Mouse (Mus musculus) embryonic facial prominence, embryonic 14.5 days (tissue): ENCODE measurements at regions not wholly inside any gene's neighbourhood (a gene's known extent, or its start where the extent isn't known, plus 50 kb on each side); places are given as distances from the start of the nearest gene placed in this dataset.

Experiments
- ATAC-seq: fragments of 200-750 bp; cut with Nextera tagmentation; 2 replicates; pipeline ENCODE4 v1.8.0; 2017; ENCODE audit warnings: low read depth, moderate number of reproducible peaks, moderate TSS enrichment
- DNase-seq: peaks from one replicate; pipeline ENCODE4 v3.0.0-alpha.2; 2015; ENCODE audit warnings: low spot score
- H3K27ac ChIP-seq: fragments of 300-500 bp; sonication (generic); replicated peaks from 2 replicates; pipeline ENCODE4 v1.5.1; 2014; ENCODE audit warnings: low read depth, mild to moderate bottlenecking, low read length, moderate library complexity
- H3K27me3 ChIP-seq: fragments of 300-500 bp; sonication (generic); replicated peaks from 2 replicates; pipeline ENCODE4 v1.6.1; 2014; ENCODE audit warnings: low read length; ENCODE audit not compliant: control insufficient read depth, insufficient read depth
- H3K36me3 ChIP-seq: fragments of 300-500 bp; sonication (generic); 2 replicates; pipeline ENCODE4 v1.6.1; 2014; ENCODE audit warnings: low read length, mixed read lengths; ENCODE audit not compliant: control insufficient read depth, insufficient read depth
- H3K4me1 ChIP-seq: fragments of 300-500 bp; sonication (generic); 2 replicates; pipeline ENCODE4 v1.6.1; 2014; ENCODE audit warnings: antibody characterized with exemption, low read length; ENCODE audit not compliant: control insufficient read depth, insufficient read depth
- H3K4me2 ChIP-seq: fragments of 300-500 bp; sonication (generic); 2 replicates; pipeline ENCODE4 v1.6.1; 2014; ENCODE audit warnings: low read depth, mild to moderate bottlenecking, low read length, moderate library complexity, mixed read lengths
- H3K4me3 ChIP-seq: fragments of 300-500 bp; sonication (generic); 2 replicates; pipeline ENCODE4 v1.5.1; 2014; ENCODE audit warnings: low read depth, mild to moderate bottlenecking, low read length
- H3K9ac ChIP-seq: fragments of 300-500 bp; sonication (generic); 2 replicates; pipeline ENCODE4 v1.6.1; 2014; ENCODE audit warnings: low read depth, mild to moderate bottlenecking, low read length, moderate library complexity, mixed read lengths
- H3K9me3 ChIP-seq: fragments of 300-500 bp; sonication (generic); 2 replicates; pipeline ENCODE4 v1.6.1; 2016; ENCODE audit warnings: low read length; ENCODE audit not compliant: control insufficient read depth
- WGBS: fragments of 180-500 bp; shearing (Covaris S2); extraction: QIAGEN DNeasy Blood & Tissue Kit; methylation state at CpG from one replicate; pipeline ENCODE4 v1.1.7; 2014; 5-methylcytosine and 5-hydroxymethylcytosine counted together

GRCm38 (mm10) chr4:124395966-124396395, 214.6 kb downstream of the 3100002H09Rik start:
- Histone ChIP-seq H3K9me3 (no peaks in the 10 kb centered on the region), H3K4me1 (peaks cover 16% of the 10 kb centered on the region), H3K9ac (no peak overlapping the region), H3K4me2 (no peak overlapping the region), H3K36me3 (no peaks in the 10 kb centered on the region), H3K27ac (no peak overlapping the region), H3K4me3 (no peak overlapping the region), H3K27me3 (no peaks in the 10 kb centered on the region)
- whole genome bisulfite sequencing, result 85% methylated on average over 7 of the region's 7 CpGs
- no peak for ATAC-seq
- DNase-seq, result no peak

- WGBS, result 53% methylated on average over 14 of the region's 14 CpGs
- H3K4me1 ChIP-seq, result peaks cover 16% of the 10 kb centered on the region
- ATAC-seq, result no peak
These were observed 215.3 kb downstream of the 3100002H09Rik start for GRCm38 (mm10) chr4:124395069-124395965.

GRCm38 (mm10) chr4:124393595-124393994, 217.0 kb downstream of the 3100002H09Rik start:
- peak; percentile 46 for DNase-seq
- WGBS, result 19% methylated on average over 10 of the region's 10 CpGs
- Histone ChIP-seq H3K9me3 (no peaks in the 10 kb centered on the region), H3K27ac (no peak overlapping the region), H3K36me3 (no peaks in the 10 kb centered on the region), H3K4me1 (peaks cover 16% of the 10 kb centered on the region), H3K4me3 (no peak overlapping the region), H3K27me3 (no peaks in the 10 kb centered on the region), H3K9ac (no peak overlapping the region), H3K4me2 (no peak overlapping the region)
- ATAC-seq, result no peak

More at GRCm38 (mm10) chr4:124395069-124395965, 215.3 kb downstream of the 3100002H09Rik start:
- Histone ChIP-seq H3K4me2 (no peak overlapping the region), H3K9ac (no peak overlapping the region), H3K27ac (no peak overlapping the region), H3K4me3 (no peak overlapping the region), H3K27me3 (no peaks in the 10 kb centered on the region), H3K9me3 (no peaks in the 10 kb centered on the region), H3K36me3 (no peaks in the 10 kb centered on the region)
- DNase-seq, result no peak

GRCm38 (mm10) chr4:124389067-124389466, 221.5 kb downstream of the 3100002H09Rik start:
- H3K4me3 ChIP-seq, result no peak overlapping the region
- DNase-seq (no peak), ATAC-seq (no peak)
- H3K4me2 ChIP-seq, result no peak overlapping the region
- H3K27me3 ChIP-seq, result no peaks in the 10 kb centered on the region
- WGBS, result 75% methylated on average over 10 of the region's 10 CpGs
- H3K36me3 ChIP-seq, result no peaks in the 10 kb centered on the region
- H3K9me3 ChIP-seq, result no peaks in the 10 kb centered on the region
- H3K9ac ChIP-seq, result no peak overlapping the region
- no peak overlapping the region for H3K27ac ChIP-seq
- H3K4me1 ChIP-seq, result peaks cover 11% of the 10 kb centered on the region; the same call in 1 of the 2 replicates

DNA sequence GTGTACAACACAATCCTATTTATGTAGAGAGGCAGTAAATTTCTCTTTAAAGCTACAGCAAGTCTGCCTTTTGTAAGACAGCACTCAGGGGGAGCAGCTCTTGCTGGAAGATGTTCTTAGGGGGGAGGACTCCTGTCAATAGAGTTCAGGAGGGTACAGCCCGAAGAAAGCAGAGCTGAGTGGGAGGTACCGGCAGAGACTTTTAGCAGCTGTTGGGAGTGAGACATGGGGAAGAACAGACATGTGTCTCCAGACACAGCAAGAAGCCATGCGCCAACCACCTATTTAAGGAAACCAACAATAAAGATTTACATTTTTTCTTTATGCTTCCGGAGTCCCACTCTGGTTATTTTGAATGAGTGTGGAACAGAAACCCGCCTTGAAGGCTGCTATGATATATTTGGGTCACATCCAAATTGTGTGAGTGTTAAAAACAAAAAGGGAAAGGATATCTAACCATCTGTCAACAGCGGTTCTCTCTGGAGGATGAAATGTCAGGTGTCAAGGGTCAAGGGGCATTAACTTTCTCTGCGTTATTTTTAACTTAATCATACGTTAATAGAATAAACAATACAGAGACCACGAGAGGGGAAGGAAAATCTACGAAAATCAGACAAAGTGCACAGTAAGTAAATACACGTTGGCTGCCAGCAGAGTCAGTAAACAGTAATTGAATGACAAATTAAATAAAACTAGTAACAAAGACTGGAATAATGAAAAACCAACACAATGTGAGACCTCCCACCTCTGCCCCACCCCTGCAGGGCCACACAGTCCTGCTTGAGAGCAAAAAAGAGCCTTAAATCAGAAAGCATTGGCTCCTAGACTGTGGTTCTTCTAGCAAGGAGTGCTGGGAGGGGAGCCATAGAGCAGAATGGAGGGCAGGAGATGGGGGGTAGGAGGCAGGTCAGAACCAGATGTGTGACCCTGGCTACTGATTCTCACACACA, 225.2 kb downstream of the 3100002H09Rik start:
- Histone ChIP-seq H3K4me2 (no peak overlapping the region), H3K27ac (no peak overlapping the region), H3K4me1 (0 out of 2 replicates have a peak, but pooled peaks cover 3% of the 10 kb centered on the region), H3K36me3 (no peaks in the 10 kb centered on the region), H3K9me3 (no peaks in the 10 kb centered on the region), H3K9ac (no peak overlapping the region), H3K4me3 (no peak overlapping the region), H3K27me3 (no peaks in the 10 kb centered on the region)
- no peak for ATAC-seq
- DNase-seq, result peak; percentile 50
- WGBS, result 28% methylated on average over 11 of the region's 11 CpGs

- no peak overlapping the region for H3K4me3 ChIP-seq
- no peak overlapping the region for H3K9ac ChIP-seq
- peaks cover 5% of the 10 kb centered on the region; the same call in 1 of the 2 replicates for H3K4me1 ChIP-seq
- no peaks in the 10 kb centered on the region for H3K9me3 ChIP-seq
- no peaks in the 10 kb centered on the region for H3K27me3 ChIP-seq
- no peak overlapping the region for H3K27ac ChIP-seq
- 62% methylated on average over 5 of the region's 5 CpGs for WGBS
- H3K4me2 ChIP-seq, result no peak overlapping the region
- DNase-seq (no peak), ATAC-seq (no peak)
- no peaks in the 10 kb centered on the region for H3K36me3 ChIP-seq
These were observed 234.1 kb downstream of the 3100002H09Rik start for GRCm38 (mm10) chr4:124376504-124376903.

GRCm38 (mm10) chr4:124375581-124375980, 235.0 kb downstream of the 3100002H09Rik start:
- Histone ChIP-seq H3K9me3 (no peaks in the 10 kb centered on the region), H3K4me2 (no peak overlapping the region), H3K4me1 (peaks cover 5% of the 10 kb centered on the region; the same call in 1 of the 2 replicates), H3K27ac (no peak overlapping the region), H3K36me3 (no peaks in the 10 kb centered on the region), H3K9ac (no peak overlapping the region), H3K4me3 (no peak overlapping the region), H3K27me3 (no peaks in the 10 kb centered on the region)
- WGBS, result 46% methylated on average over 6 of the region's 6 CpGs
- ATAC-seq (no peak), DNase-seq (peak; percentile 9)

GRCm38 (mm10) chr4:124368831-124369230, 241.8 kb downstream of the 3100002H09Rik start:
- Histone ChIP-seq H3K36me3 (no peaks in the 10 kb centered on the region), H3K4me2 (no peak overlapping the region), H3K4me1 (no peaks in the 10 kb centered on the region), H3K4me3 (no peak overlapping the region), H3K27me3 (no peaks in the 10 kb centered on the region), H3K9me3 (no peaks in the 10 kb centered on the region), H3K9ac (no peak overlapping the region), H3K27ac (no peak overlapping the region)
- no peak for DNase-seq
- 71% methylated on average over 3 of the region's 3 CpGs for WGBS
- ATAC-seq, result no peak
